Mouse (Mus musculus): ENCODE data around the gene Ttll6. TPM values are rescaled to one million over a fixed set of nuclear protein-coding genes. Genes with fewer than 3 reads are reported as not detected.

Ttll6 gene
- total RNA-seq, 2 experiments from 2014 or later, result not detected

- ATAC-seq (replicated peaks; ENCODE audit: poor library complexity, severe bottlenecking), result no peak
Measured at GRCm38 (mm10) chr11:96147471-96147870, 13.9 kb downstream of the Ttll6 start.

- no peak for ATAC-seq (replicated peaks; ENCODE audit: poor library complexity, severe bottlenecking)
Measured at GRCm38 (mm10) chr11:96164769-96165168, 31.2 kb downstream of the Ttll6 start.

GRCm38 (mm10) chr11:96168125-96168524 is 34.5 kb downstream of the Ttll6 start:
- ATAC-seq (replicated peaks; ENCODE audit: poor library complexity, severe bottlenecking), result no peak

GRCm38 (mm10) chr11:96169016-96169415 is 35.4 kb downstream of the Ttll6 start:
- ATAC-seq (replicated peaks; ENCODE audit: poor library complexity, severe bottlenecking), result no peak

- no peak for ATAC-seq (replicated peaks; ENCODE audit: poor library complexity, severe bottlenecking)
Measured at GRCm38 (mm10) chr11:96170711-96171379, 37.3 kb downstream of the Ttll6 start.

GRCm38 (mm10) chr11:96171601-96172000 is 38.0 kb downstream of the Ttll6 start:
- no peak for ATAC-seq (replicated peaks; ENCODE audit: poor library complexity, severe bottlenecking)

- ATAC-seq (replicated peaks; ENCODE audit: poor library complexity, severe bottlenecking), result no peak
Measured at GRCm38 (mm10) chr11:96172511-96173287, 39.1 kb downstream of the Ttll6 start.

GRCm38 (mm10) chr11:96173288-96173840 is 39.8 kb downstream of the Ttll6 start:
- ATAC-seq (replicated peaks; ENCODE audit: poor library complexity, severe bottlenecking), result no peak

- ATAC-seq (replicated peaks; ENCODE audit: poor library complexity, severe bottlenecking), result no peak
Measured at GRCm38 (mm10) chr11:96174881-96175280, 41.3 kb downstream of the Ttll6 start.

GRCm38 (mm10) chr11:96175511-96175910 is 41.9 kb downstream of the Ttll6 start:
- no peak for ATAC-seq (replicated peaks; ENCODE audit: poor library complexity, severe bottlenecking)

- no peak for ATAC-seq (replicated peaks; ENCODE audit: poor library complexity, severe bottlenecking)
Measured at GRCm38 (mm10) chr11:96175951-96176530, 42.5 kb downstream of the Ttll6 start.

- ATAC-seq (replicated peaks; ENCODE audit: poor library complexity, severe bottlenecking), result no peak
Measured at GRCm38 (mm10) chr11:96176841-96177240, 43.3 kb downstream of the Ttll6 start.

- ATAC-seq (replicated peaks; ENCODE audit: poor library complexity, severe bottlenecking), result no peak
Measured at GRCm38 (mm10) chr11:96177546-96178174, 44.1 kb downstream of the Ttll6 start.

- no peak for ATAC-seq (replicated peaks; ENCODE audit: poor library complexity, severe bottlenecking)
Measured at GRCm38 (mm10) chr11:96178356-96178755, 44.8 kb downstream of the Ttll6 start.

GRCm38 (mm10) chr11:96178911-96179503 is 45.4 kb downstream of the Ttll6 start:
- no peak for ATAC-seq (replicated peaks; ENCODE audit: poor library complexity, severe bottlenecking)

- no peak for ATAC-seq (replicated peaks; ENCODE audit: poor library complexity, severe bottlenecking)
Measured at GRCm38 (mm10) chr11:96181061-96181460, 47.5 kb downstream of the Ttll6 start.

- no peak for ATAC-seq (replicated peaks; ENCODE audit: poor library complexity, severe bottlenecking)
Measured at GRCm38 (mm10) chr11:96184233-96184632, 50.6 kb downstream of the Ttll6 start.

- no peak for ATAC-seq (replicated peaks; ENCODE audit: poor library complexity, severe bottlenecking)
Measured at GRCm38 (mm10) chr11:96187321-96187720, 53.7 kb downstream of the Ttll6 start.

GRCm38 (mm10) chr11:96189810-96190522 is 56.4 kb downstream of the Ttll6 start:
- no peak for ATAC-seq (replicated peaks; ENCODE audit: poor library complexity, severe bottlenecking)

GRCm38 (mm10) chr11:96191132-96191531 is 57.5 kb downstream of the Ttll6 start:
- ATAC-seq (replicated peaks; ENCODE audit: poor library complexity, severe bottlenecking), result no peak

All from granulocyte monocyte progenitor cell, adult 5-6 weeks (primary cell).